Mouse (Mus musculus) MEL (cell line): ENCODE results near the gene Prkcb. TPM values are rescaled to one million over a fixed set of nuclear protein-coding genes. Genes with fewer than 3 reads are reported as not detected.

Experiments used
- DNase-seq: peaks from one replicate; pipeline ENCODE4 v3.0.0; 2011; ENCODE audit warnings: low read depth, low spot score
- H3K27ac ChIP-seq: 2 replicates; pipeline ENCODE4 v1.5.1; 2012; ENCODE audit warnings: low read depth, mild to moderate bottlenecking, control low read depth, low read length, moderate library complexity; ENCODE audit not compliant: control insufficient read depth
- H3K27me3 ChIP-seq, 2 experiments: fragments of 150-350 bp in 1 of 2; sonication (generic) in 1 of 2; 2 replicates each; pipeline ENCODE4 v1.6.1; 2012; ENCODE audit warnings: low read length in 2 of 2, mild to moderate bottlenecking in 2 of 2, improper control_type of control experiment in 1 of 2, moderate library complexity in 1 of 2; ENCODE audit not compliant: insufficient read depth in 2 of 2, control insufficient read depth in 1 of 2
- H3K36me3 ChIP-seq, 2 experiments: 2 replicates each; pipeline ENCODE4 v1.6.1; 2012 to 2014; ENCODE audit warnings: low read length in 2 of 2, improper control_type of control experiment in 1 of 2, inconsistent platforms in 1 of 2, mild to moderate bottlenecking in 1 of 2; ENCODE audit not compliant: insufficient read depth in 2 of 2, control insufficient read depth in 1 of 2
- H3K4me1 ChIP-seq, 2 experiments: fragments of 150-350 bp in 1 of 2; sonication (generic) in 1 of 2; 2 replicates each; pipeline ENCODE4 v1.6.1; 2012; ENCODE audit warnings: low read length in 2 of 2, improper control_type of control experiment in 1 of 2, mild to moderate bottlenecking in 1 of 2; ENCODE audit not compliant: insufficient read depth in 2 of 2, control insufficient read depth in 1 of 2
- H3K4me3 ChIP-seq, 2 experiments: fragments of 150-350 bp in 1 of 2; sonication (generic) in 1 of 2; 2 replicates each; pipeline ENCODE4 v1.5.1; 2012; ENCODE audit warnings: low read depth in 2 of 2, low read length in 2 of 2, mild to moderate bottlenecking in 2 of 2, moderate library complexity in 2 of 2, control low read depth in 1 of 2, improper control_type of control experiment in 1 of 2; ENCODE audit not compliant: control insufficient read depth in 1 of 2, insufficient read depth in 1 of 2
- H3K79me2 ChIP-seq: 2 replicates; pipeline ENCODE4 v1.6.1; 2012; ENCODE audit warnings: mild to moderate bottlenecking, low read length, moderate library complexity; ENCODE audit not compliant: control insufficient read depth, poor library complexity, insufficient read depth
- H3K9ac ChIP-seq: 2 replicates; pipeline ENCODE4 v1.6.1; 2012; ENCODE audit warnings: low read depth, mild to moderate bottlenecking, control low read depth, low read length, moderate library complexity; ENCODE audit not compliant: control insufficient read depth, poor library complexity, severe bottlenecking
- H3K9me3 ChIP-seq: fragments of 150-350 bp; sonication (generic); replicated peaks from 2 replicates; pipeline ENCODE4 v1.6.1; 2012; ENCODE audit warnings: mild to moderate bottlenecking, low read length, improper control_type of control experiment, moderate library complexity; ENCODE audit not compliant: insufficient read depth
- CHD1 ChIP-seq: IDR thresholded peaks from 2 replicates; pipeline ENCODE4 v1.6.1; 2012; ENCODE audit warnings: low read depth, mild to moderate bottlenecking, inconsistent platforms, low read length, improper control_type of control experiment
- CHD2 ChIP-seq: IDR thresholded peaks from 2 replicates; pipeline ENCODE4 v1.6.1; 2011; ENCODE audit warnings: low read length, improper control_type of control experiment
- CTCF ChIP-seq, 3 experiments: IDR thresholded peaks in 2 of 3; conservative IDR thresholded peaks in 1 of 3; 2 replicates each; pipeline ENCODE4 v1.5.1; 2011 to 2012; ENCODE audit warnings: low read length in 3 of 3, low read depth in 2 of 3, mild to moderate bottlenecking in 2 of 3, improper control_type of control experiment in 1 of 3, inconsistent platforms in 1 of 3, mixed read lengths in 1 of 3, moderate library complexity in 1 of 3; ENCODE audit not compliant: control insufficient read depth in 1 of 3, insufficient read depth in 1 of 3, poor library complexity in 1 of 3, severe bottlenecking in 1 of 3
- ELF1 ChIP-seq: IDR thresholded peaks from 2 replicates; pipeline ENCODE4 v1.6.1; 2014; ENCODE audit warnings: low read depth, mild to moderate bottlenecking, inconsistent platforms, low read length, improper control_type of control experiment, moderate library complexity
- ETS1 ChIP-seq: IDR thresholded peaks from 2 replicates; pipeline ENCODE4 v1.6.1; 2012; ENCODE audit warnings: low read depth, mild to moderate bottlenecking, inconsistent platforms, low read length, improper control_type of control experiment, moderate library complexity
- GATA1 ChIP-seq: IDR thresholded peaks from 2 replicates; pipeline ENCODE4 v1.6.1; 2011; ENCODE audit warnings: low read depth, low read length, improper control_type of control experiment
- JUND ChIP-seq: IDR thresholded peaks from 2 replicates; pipeline ENCODE4 v1.6.1; 2011; ENCODE audit warnings: low read depth, mild to moderate bottlenecking, improper control_type of control experiment, low read length
- MAX ChIP-seq: IDR thresholded peaks from 2 replicates; pipeline ENCODE4 v1.6.1; 2011; ENCODE audit warnings: low read length, improper control_type of control experiment
- MYC ChIP-seq: IDR thresholded peaks from 2 replicates; pipeline ENCODE4 v1.6.1; 2011; ENCODE audit warnings: low read depth, mild to moderate bottlenecking, low read length, improper control_type of control experiment, moderate library complexity
- NELFE ChIP-seq: IDR thresholded peaks from 2 replicates; pipeline ENCODE4 v1.6.1; 2011; ENCODE audit warnings: low read depth, low read length, improper control_type of control experiment
- POLR2A ChIP-seq, 2 experiments: IDR thresholded peaks; 2 replicates each; pipeline ENCODE4 v1.6.1; 2011 to 2012; ENCODE audit warnings: low read length in 2 of 2, mild to moderate bottlenecking in 2 of 2, control low read depth in 1 of 2, improper control_type of control experiment in 1 of 2, low read depth in 1 of 2, moderate library complexity in 1 of 2; ENCODE audit not compliant: control insufficient read depth in 1 of 2, insufficient read depth in 1 of 2, poor library complexity in 1 of 2
- POLR2AphosphoS2 ChIP-seq: IDR thresholded peaks from 2 replicates; pipeline ENCODE4 v1.6.1; 2011; ENCODE audit warnings: low read length, improper control_type of control experiment
- POLR2AphosphoS5 ChIP-seq: IDR thresholded peaks from 2 replicates; pipeline ENCODE4 v1.6.1; 2012; ENCODE audit warnings: low read depth, borderline replicate concordance, mild to moderate bottlenecking, inconsistent platforms, low read length, moderate library complexity, mixed read lengths
- RCOR1 ChIP-seq: IDR thresholded peaks from 2 replicates; pipeline ENCODE4 v1.6.1; 2012; ENCODE audit warnings: low read depth, mild to moderate bottlenecking, inconsistent platforms, low read length, improper control_type of control experiment
- SIN3A ChIP-seq: IDR thresholded peaks from 2 replicates; pipeline ENCODE4 v1.6.1; 2012; ENCODE audit warnings: low read length, improper control_type of control experiment, inconsistent platforms
- TBP ChIP-seq: IDR thresholded peaks from 2 replicates; pipeline ENCODE4 v1.8.0; 2011; ENCODE audit warnings: low read depth, low read length, improper control_type of control experiment
- TCF12 ChIP-seq: IDR thresholded peaks from 2 replicates; pipeline ENCODE4 v1.6.1; 2014; ENCODE audit warnings: low read depth, mild to moderate bottlenecking, inconsistent platforms, low read length, improper control_type of control experiment, moderate library complexity
- UBTF ChIP-seq: IDR thresholded peaks from 2 replicates; pipeline ENCODE4 v1.6.1; 2012; ENCODE audit warnings: low read depth, mild to moderate bottlenecking, inconsistent platforms, low read length, improper control_type of control experiment, moderate library complexity, borderline replicate concordance; ENCODE audit not compliant: insufficient read depth
- USF1 ChIP-seq: IDR thresholded peaks from 2 replicates; pipeline ENCODE4 v1.6.1; 2014; ENCODE audit warnings: low read depth, mild to moderate bottlenecking, inconsistent platforms, low read length, improper control_type of control experiment, moderate library complexity
- USF2 ChIP-seq, 2 experiments: IDR thresholded peaks; 2 replicates each; pipeline ENCODE4 v1.6.1; 2011 to 2012; ENCODE audit warnings: improper control_type of control experiment in 2 of 2, low read length in 2 of 2, borderline replicate concordance in 1 of 2, inconsistent platforms in 1 of 2, low read depth in 1 of 2, mild to moderate bottlenecking in 1 of 2; ENCODE audit not compliant: insufficient read depth in 1 of 2
- ZC3H11A ChIP-seq: IDR thresholded peaks from 2 replicates; pipeline ENCODE4 v1.6.1; 2012; ENCODE audit warnings: low read depth, mild to moderate bottlenecking, inconsistent platforms, low read length, improper control_type of control experiment
- ZMIZ1 ChIP-seq: IDR thresholded peaks from 2 replicates; pipeline ENCODE4 v1.6.1; 2012; ENCODE audit warnings: low read depth, mild to moderate bottlenecking, inconsistent platforms, low read length, improper control_type of control experiment, moderate library complexity
- polyA plus RNA-seq, 2 experiments: library from polyadenylated mRNA; stranded (reverse) in 1 of 2; unstranded in 1 of 2; fragments of >175 nt in 1 of 2; fragments of >200 nt in 1 of 2; gene quantifications; 2 replicates each; pipeline versions ENCODE4 v1.2.1 to v1.2.4; 2012; ENCODE audit warnings: low replicate concordance in 2 of 2, low read depth in 1 of 2; ENCODE audit not compliant: insufficient read length in 2 of 2, insufficient read depth in 1 of 2, missing spikeins in 1 of 2
- total RNA-seq: library from RNA; depleted of rRNA; stranded (reverse); fragments of 300-350 nt; gene quantifications from 2 replicates; pipeline ENCODE4 v1.2.3, GENCODE M21; 2012

Gene Prkcb
- total and polyA plus RNA-seq, 3 experiments: not detected

DNA sequence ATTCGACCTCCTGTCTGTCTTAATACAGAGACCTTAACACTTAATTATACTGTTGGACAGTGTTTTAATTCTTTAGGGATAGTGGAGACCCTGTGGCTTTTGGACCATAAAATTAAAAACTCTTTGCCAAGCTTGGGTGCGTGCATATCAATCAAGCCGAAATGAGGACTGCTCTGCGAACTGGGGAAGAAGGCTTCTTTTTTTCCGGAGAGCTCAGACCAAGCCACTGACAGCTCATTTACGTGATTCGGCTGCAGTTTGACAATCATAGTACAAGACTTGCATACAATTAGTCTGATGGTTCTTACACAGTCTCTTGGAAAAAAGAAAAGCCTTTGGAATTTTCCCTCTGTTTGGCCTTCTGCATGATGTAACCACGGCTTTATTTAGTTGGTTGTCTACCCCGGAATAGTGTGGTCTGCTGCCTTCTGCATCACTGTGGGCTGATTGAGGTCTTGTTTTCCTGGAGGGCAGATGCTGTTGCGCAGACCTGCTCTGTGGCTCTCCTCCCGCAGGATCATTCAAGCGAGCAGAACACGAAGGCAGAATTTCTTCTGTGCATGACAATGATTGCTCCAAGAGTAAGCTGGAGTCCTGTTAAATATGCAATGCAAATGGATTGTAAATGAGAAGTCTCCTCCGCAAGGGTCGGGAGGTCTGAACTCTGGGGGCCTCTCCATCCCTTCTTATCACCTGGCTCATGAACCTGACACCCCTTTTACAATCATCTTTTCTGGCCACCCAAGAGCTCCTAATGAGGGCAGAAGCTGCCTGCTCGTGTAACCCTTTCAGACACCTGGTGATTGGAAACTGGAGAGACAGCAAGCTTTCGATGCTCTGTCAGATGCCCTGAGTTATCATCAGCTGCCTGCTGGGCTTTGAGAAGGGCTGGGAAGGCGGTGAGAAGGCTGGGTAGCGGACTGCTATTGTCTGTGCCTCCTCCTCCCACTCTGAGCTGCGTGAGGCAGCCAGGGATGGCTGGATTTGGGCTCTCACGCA is 189.3 kb downstream of the Prkcb start:
- H3K27me3 ChIP-seq: no peaks in the 10 kb centered on the region

DNA sequence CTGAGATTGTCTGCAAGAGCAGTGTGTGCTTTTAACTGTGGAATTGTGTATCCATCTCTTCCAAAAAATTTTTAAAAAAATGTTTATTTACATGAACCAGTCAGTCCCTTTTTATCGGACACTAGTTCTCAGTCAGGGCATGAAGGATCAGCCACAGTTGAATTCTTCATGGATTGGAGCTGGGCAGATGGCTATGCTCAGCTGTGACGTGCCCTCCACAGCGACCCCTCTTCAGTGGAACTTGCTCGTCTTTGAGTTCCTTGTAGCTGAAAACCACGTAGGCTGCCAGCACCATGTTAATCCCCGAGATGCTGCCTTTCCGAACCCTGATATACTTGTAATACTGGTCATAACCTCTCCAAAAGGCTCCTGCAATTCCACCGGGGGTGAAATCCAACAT is 195.4 kb downstream of the Prkcb start:
- TF ChIP-seq MYC: no peak
- no peak for TF ChIP-seq ZMIZ1
- TF ChIP-seq CHD2: no peak
- TF ChIP-seq ELF1: no peak
- TF ChIP-seq RCOR1: no peak
- no peak for TF ChIP-seq CHD1
- no peak for TF ChIP-seq USF2 (IDR thresholded peaks at IDR 0.05; ENCODE audit: borderline replicate concordance in 1 of 2, insufficient read depth in 1 of 2, low read depth in 1 of 2, low read length in 2 of 2)
- no peak for TF ChIP-seq ETS1
- TF ChIP-seq NELFE: no peak
- no peak for TF ChIP-seq SIN3A
- TF ChIP-seq TCF12: no peak
- TF ChIP-seq POLR2AphosphoS5: no peak
- TF ChIP-seq CTCF (IDR thresholded peaks at IDR 0.05 in 2 of 3, conservative IDR thresholded peaks at IDR 0.05 in 1 of 3; ENCODE audit: control insufficient read depth in 1 of 3, insufficient read depth in 1 of 3, low read depth in 2 of 3, low read length in 3 of 3, poor library complexity in 1 of 3, severe bottlenecking in 1 of 3): no peak
- no peak for TF ChIP-seq JUND
- no peak for TF ChIP-seq USF1
- TF ChIP-seq TBP: no peak
- TF ChIP-seq MAX: no peak
- no peak for TF ChIP-seq ZC3H11A
- no peak for TF ChIP-seq GATA1
- no peaks in the 10 kb centered on the region for H3K9me3 ChIP-seq
- no peaks in the 10 kb centered on the region for H3K4me1 ChIP-seq
- no peak overlapping the region for H3K4me3 ChIP-seq
- H3K36me3 ChIP-seq: no peaks in the 10 kb centered on the region
- no peaks in the 10 kb centered on the region for H3K27me3 ChIP-seq
- H3K27ac ChIP-seq: no peak overlapping the region
- DNase-seq: no peak
- no peak overlapping the region for H3K9ac ChIP-seq
- H3K79me2 ChIP-seq: no peaks in the 10 kb centered on the region

More for the DNA sequence above, 189.3 kb downstream of the Prkcb start:
- DNase-seq: no peak
- H3K4me3 ChIP-seq: no peak overlapping the region
- no peaks in the 10 kb centered on the region for H3K4me1 ChIP-seq
- no peak overlapping the region for H3K9ac ChIP-seq
- H3K79me2 ChIP-seq: no peaks in the 10 kb centered on the region
- no peaks in the 10 kb centered on the region for H3K36me3 ChIP-seq
- no peaks in the 10 kb centered on the region for H3K9me3 ChIP-seq
- no peak overlapping the region for H3K27ac ChIP-seq
- TF ChIP-seq POLR2A (IDR thresholded peaks at IDR 0.05; ENCODE audit: control insufficient read depth in 1 of 2, insufficient read depth in 1 of 2, low read depth in 1 of 2, low read length in 2 of 2, poor library complexity in 1 of 2) (no peak), UBTF (no peak), ETS1 (no peak), ZC3H11A (no peak), POLR2AphosphoS2 (no peak), ELF1 (no peak), CTCF (IDR thresholded peaks at IDR 0.05 in 2 of 3, conservative IDR thresholded peaks at IDR 0.05 in 1 of 3; ENCODE audit: control insufficient read depth in 1 of 3, insufficient read depth in 1 of 3, low read depth in 2 of 3, low read length in 3 of 3, poor library complexity in 1 of 3, severe bottlenecking in 1 of 3) (no peak)
- TF ChIP-seq, all 39 proteins: peak for 0
